Mouse (Mus musculus) thymus, adult 2 months (tissue): Measurements from ENCODE around the gene Inpp5b.

ENCODE experiments used
- CTCF ChIP-seq: fragments of 200-500 bp; IDR thresholded peaks from 2 replicates; pipeline ENCODE4 v1.5.1; 2012; ENCODE audit warnings: mild to moderate bottlenecking, control low read depth, low read length, moderate library complexity, borderline replicate concordance; ENCODE audit not compliant: control insufficient read depth, poor library complexity, insufficient read depth; ENCODE audit errors: extremely low read depth
- POLR2A ChIP-seq: fragments of 200-500 bp; IDR thresholded peaks from 2 replicates; pipeline ENCODE4 v1.6.1; 2012; ENCODE audit warnings: mild to moderate bottlenecking, low read length, control low read depth, moderate library complexity; ENCODE audit not compliant: control insufficient read depth, poor library complexity, insufficient read depth; ENCODE audit errors: extremely low read depth

DNA sequence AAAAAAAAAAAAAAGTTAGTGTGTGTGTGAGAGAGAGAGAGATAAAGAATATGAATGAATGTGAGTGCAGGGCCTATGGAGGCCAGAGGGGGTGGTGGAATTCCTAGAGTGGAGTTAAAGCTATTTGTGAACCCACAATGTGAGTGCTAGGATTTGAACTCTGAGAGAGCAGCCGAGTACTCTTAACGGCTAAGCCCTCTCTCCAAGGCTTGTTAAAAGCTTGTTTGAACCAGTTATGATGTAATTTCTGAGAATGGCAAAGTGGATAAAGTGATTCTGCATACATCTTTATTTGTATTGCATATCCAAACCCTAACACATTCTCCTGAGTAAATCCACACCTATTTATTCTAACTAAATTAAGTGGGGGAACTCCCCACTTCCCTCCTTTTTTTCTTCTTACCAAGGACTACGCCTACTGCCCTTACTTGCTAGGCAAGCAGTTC lies 49.2 kb upstream of the Inpp5b start:
- TF ChIP-seq CTCF (no peak), POLR2A (no peak)
